In genomic region chr7:24904936-24905335, GRCm38 (mm10) we compare ENCODE assay signal across 9 mouse cellular contexts. TPM values are rescaled to one million over a fixed set of nuclear protein-coding genes. Genes with fewer than 3 reads are reported as not detected.
A peak's percentile ranks its signal among the peaks of the same experiment; 100 is the strongest.
DNase-seq lines count a peak whose midpoint lies in the region; ATAC-seq and TF ChIP-seq lines count a peak whose summit lies in the region.
"Had no signal": no experiment of that assay in that cellular context is flagged by ENCODE, and none has a peak within 500 bp of the region (broad histone marks: within the 10 kb centered on the region; RNA-seq: fewer than 3 reads in every experiment).

No protein-coding gene starts in this region.

- peak overlapping the region; percentile 85 for H3K9ac ChIP-seq in MEL (ENCODE audit: control insufficient read depth, low read depth, low read length, poor library complexity, severe bottlenecking)
- peak overlapping the region; percentile 84 for H3K9ac ChIP-seq in heart, embryonic 14.5 days (ENCODE audit: low read length)

- TF ChIP-seq RAD21 in MEL (IDR thresholded peaks at IDR 0.05; ENCODE audit: low read depth, low read length): peak; percentile 43

- H3K36me3 ChIP-seq in MEL (ENCODE audit: control insufficient read depth in 1 of 2, insufficient read depth in 2 of 2, low read length in 2 of 2): peaks cover 0 to 23% of the 10 kb centered on the region in 2 experiments
- peaks cover 23% of the 10 kb centered on the region for H3K36me3 ChIP-seq in heart, embryonic 14.5 days (ENCODE audit: control insufficient read depth, insufficient read depth, low read length)

- TF ChIP-seq POLR2A in MEL (IDR thresholded peaks at IDR 0.05; ENCODE audit: control insufficient read depth in 1 of 2, insufficient read depth in 1 of 2, low read depth in 1 of 2, low read length in 2 of 2, poor library complexity in 1 of 2): no peak

- peaks cover 0 to 37% of the 10 kb centered on the region in 2 experiments; a peak in 2 of 4 replicates for H3K4me1 ChIP-seq in MEL (ENCODE audit: control insufficient read depth in 1 of 2, insufficient read depth in 2 of 2, low read length in 2 of 2)
- peaks cover 14 to 40% of the 10 kb centered on the region in 2 experiments; a peak in 3 of 4 replicates for H3K4me1 ChIP-seq in heart, embryonic 14.5 days (ENCODE audit: control insufficient read depth in 2 of 2, insufficient read depth in 2 of 2, low read length in 2 of 2)

- peak; percentile 51 to 73 (median 70); a peak in 5 of 6 replicates for TF ChIP-seq CTCF in MEL (IDR thresholded peaks at IDR 0.05 in 2 of 3, conservative IDR thresholded peaks at IDR 0.05 in 1 of 3; ENCODE audit: control insufficient read depth in 1 of 3, insufficient read depth in 1 of 3, low read depth in 2 of 3, low read length in 3 of 3, poor library complexity in 1 of 3, severe bottlenecking in 1 of 3)

- no peaks in the 10 kb centered on the region for H3K27me3 ChIP-seq in MEL (ENCODE audit: control insufficient read depth in 1 of 2, insufficient read depth in 2 of 2, low read length in 2 of 2)
- no peaks in the 10 kb centered on the region for H3K27me3 ChIP-seq in heart, embryonic 14.5 days (ENCODE audit: control insufficient read depth, insufficient read depth, low read length)

- WGBS in heart, embryonic 14.5 days: 7% methylated on average over 3 of the region's 3 CpGs

- no peaks in the 10 kb centered on the region for H3K9me3 ChIP-seq in MEL (replicated peaks; ENCODE audit: insufficient read depth, low read length)
- H3K9me3 ChIP-seq in heart, embryonic 14.5 days (ENCODE audit: control insufficient read depth, low read length): no peaks in the 10 kb centered on the region

- peak; percentile 36; the same call in 1 of the 2 replicates for ATAC-seq in common myeloid progenitor, adult 5-6 weeks (replicated peaks; ENCODE audit: low read depth, poor library complexity, severe bottlenecking)
- ATAC-seq in heart, embryonic 14.5 days (ENCODE audit: insufficient number of reproducible peaks, insufficient read depth, low FRiP score, low read depth): peak; percentile 25; the same call in 1 of the 2 replicates

- H3K4me2 ChIP-seq in heart, embryonic 14.5 days (ENCODE audit: low read length): peak overlapping the region; percentile 80

- peak overlapping the region; percentile 79 to 92 for H3K4me3 ChIP-seq in MEL (ENCODE audit: control insufficient read depth in 1 of 2, insufficient read depth in 1 of 2, low read depth in 2 of 2, low read length in 2 of 2)
- peak overlapping the region; percentile 75 to 91; a peak in 3 of 4 replicates for H3K4me3 ChIP-seq in heart, embryonic 14.5 days (ENCODE audit: control insufficient read depth in 1 of 2, insufficient read depth in 1 of 2, low read depth in 1 of 2, low read length in 2 of 2)

- no peak overlapping the region; the same call in 1 of the 2 replicates for H3K27ac ChIP-seq in MEL (ENCODE audit: control insufficient read depth, low read depth, low read length)
- peak overlapping the region in 1 of 2 experiments; percentile 48; a peak in 1 of 4 replicates for H3K27ac ChIP-seq in heart, embryonic 14.5 days (replicated peaks in 1 of 2; ENCODE audit: control insufficient read depth in 1 of 2, insufficient read depth in 1 of 2, low read depth in 2 of 2, low read length in 2 of 2)

- peaks cover 28% of the 10 kb centered on the region for H3K79me2 ChIP-seq in MEL (ENCODE audit: control insufficient read depth, insufficient read depth, low read length, poor library complexity)

- TF ChIP-seq EP300 in MEL (IDR thresholded peaks at IDR 0.05; ENCODE audit: low read depth in 1 of 2, low read length in 2 of 2): 0 out of 4 replicates have a peak, but pooled peaks of 1 of the 2 experiments have one; percentile 8

- DNase-seq in 3T3-L1 (ENCODE audit: low read depth, low spot score): peak; percentile 83
- DNase-seq in MEL (ENCODE audit: low read depth, low spot score): peak; percentile 83
- peak; percentile 74 to 80 for DNase-seq in kidney, postnatal 25 days
- DNase-seq in lung, postnatal 4 days: peak; percentile 67 to 81
- peak; percentile 55 for DNase-seq in right cerebral cortex, postnatal 14 days
- no peak for DNase-seq in layer of hippocampus, postnatal 14 days (ENCODE audit: low spot score in 2 of 2)

TF ChIP-seq in MEL, 35 proteins besides CTCF, POLR2A, EP300 and RAD21:
- peak; percentile 70; the same call in 1 of the 2 replicates for TF ChIP-seq SIN3A (IDR thresholded peaks at IDR 0.05; ENCODE audit: low read length)
- no peak for TF ChIP-seq GABPA (IDR thresholded peaks at IDR 0.05; ENCODE audit: low read depth, low read length)
- no peak for TF ChIP-seq MXI1 (IDR thresholded peaks at IDR 0.05; ENCODE audit: low read depth, low read length)
- TF ChIP-seq MAZ (IDR thresholded peaks at IDR 0.05; ENCODE audit: low read depth, low read length): peak; percentile 37; the same call in 1 of the 2 replicates
- no peak for TF ChIP-seq MAFK (IDR thresholded peaks at IDR 0.05; ENCODE audit: borderline replicate concordance, low read depth, low read length)
- no peak for TF ChIP-seq E2F4 (IDR thresholded peaks at IDR 0.05; ENCODE audit: borderline replicate concordance, low read depth, low read length)
- 0 out of 2 replicates have a peak, but pooled peaks have one; percentile 15 for TF ChIP-seq MYC (IDR thresholded peaks at IDR 0.05; ENCODE audit: low read depth, low read length)
- peak; percentile 76 for TF ChIP-seq SMC3 (IDR thresholded peaks at IDR 0.05; ENCODE audit: low read depth, low read length)
- peak; percentile 26; the same call in 1 of the 2 replicates for TF ChIP-seq ZC3H11A (IDR thresholded peaks at IDR 0.05; ENCODE audit: low read depth, low read length)
TF ChIP-seq in MEL: peak in this region for 5.

RNA-seq across cellular contexts. Expression of gene Arhgef1, which starts 2.2 kb away (rescaled TPM):
- 43.7 and 53.3 TPM in 2 replicates for total RNA-seq in MEL (2012; rRNA removed)
- 100 to 1,000 TPM in 1 of 2 experiments, not detected in 1; 163 TPM for polyA plus RNA-seq in MEL (2012; ENCODE audit: insufficient read depth in 1 of 2, insufficient read length in 2 of 2, low read depth in 1 of 2, low replicate concordance in 2 of 2, missing spikeins in 1 of 2)
- total RNA-seq in common myeloid progenitor, adult 5-6 weeks (2017): 43.2 and 54.1 TPM in 2 replicates
- 58.4 and 63.3 TPM in 2 replicates for polyA plus RNA-seq in heart, embryonic 14.5 days (2014; fragmentation: Nextera tagmentation; extraction: Ambion mirVana)
- 10 to 100 TPM; 78.2 to 82.2 TPM for total RNA-seq in layer of hippocampus, postnatal 14 days (2021)

RNA-seq across cellular contexts. Expression of gene Cd79a, which starts 7.8 kb away (rescaled TPM):
- 0.13 and 0.23 TPM in 2 replicates for total RNA-seq in MEL (2012; rRNA removed)
- under 1 TPM in 1 of 2 experiments, not detected in 1; 0.61 TPM for polyA plus RNA-seq in MEL (2012; ENCODE audit: insufficient read depth in 1 of 2, insufficient read length in 2 of 2, low read depth in 1 of 2, low replicate concordance in 2 of 2, missing spikeins in 1 of 2)
- not detected in 2 replicates for total RNA-seq in common myeloid progenitor, adult 5-6 weeks (2017)
- polyA plus RNA-seq in heart, embryonic 14.5 days (2014; fragmentation: Nextera tagmentation; extraction: Ambion mirVana): not detected in 2 replicates
- total RNA-seq in layer of hippocampus, postnatal 14 days (2021): under 1 TPM; 0.37 to 0.43 TPM

RNA-seq across cellular contexts. Expression of gene Rps19, which starts 20.8 kb away (rescaled TPM):
- 3,168 and 3,580 TPM in 2 replicates for total RNA-seq in MEL (2012; rRNA removed)
- 1,000 to 10,000 TPM in 1 of 2 experiments, not detected in 1; 2,454 TPM for polyA plus RNA-seq in MEL (2012; ENCODE audit: insufficient read depth in 1 of 2, insufficient read length in 2 of 2, low read depth in 1 of 2, low replicate concordance in 2 of 2, missing spikeins in 1 of 2)
- total RNA-seq in common myeloid progenitor, adult 5-6 weeks (2017): 1,538 and 1,683 TPM in 2 replicates
- polyA plus RNA-seq in heart, embryonic 14.5 days (2014; fragmentation: Nextera tagmentation; extraction: Ambion mirVana): 1,418 and 1,656 TPM in 2 replicates
- total RNA-seq in layer of hippocampus, postnatal 14 days (2021): 100 to 1,000 TPM; 452 TPM

RNA-seq across cellular contexts. Expression of gene Dmrtc2, which starts 35.1 kb away (rescaled TPM):
- not detected in 2 replicates for total RNA-seq in MEL (2012; rRNA removed)
- not detected for polyA plus RNA-seq in MEL (2012; ENCODE audit: insufficient read depth in 1 of 2, insufficient read length in 2 of 2, low read depth in 1 of 2, low replicate concordance in 2 of 2, missing spikeins in 1 of 2)
- not detected in 2 replicates for total RNA-seq in common myeloid progenitor, adult 5-6 weeks (2017)
- not detected in 2 replicates for polyA plus RNA-seq in heart, embryonic 14.5 days (2014; fragmentation: Nextera tagmentation; extraction: Ambion mirVana)
- total RNA-seq in layer of hippocampus, postnatal 14 days (2021): not detected
- total RNA-seq: layer of hippocampus, adult 18-20 months had no signal

RNA-seq across cellular contexts. Expression of gene Lypd4, which starts 35.2 kb away (rescaled TPM):
- total RNA-seq in MEL (2012; rRNA removed): not detected in 2 replicates
- not detected for polyA plus RNA-seq in MEL (2012; ENCODE audit: insufficient read depth in 1 of 2, insufficient read length in 2 of 2, low read depth in 1 of 2, low replicate concordance in 2 of 2, missing spikeins in 1 of 2)
- not detected in 2 replicates for total RNA-seq in common myeloid progenitor, adult 5-6 weeks (2017)
- not detected in 2 replicates for polyA plus RNA-seq in heart, embryonic 14.5 days (2014; fragmentation: Nextera tagmentation; extraction: Ambion mirVana)
- not detected for total RNA-seq in layer of hippocampus, postnatal 14 days (2021)
- total RNA-seq: layer of hippocampus, adult 18-20 months had no signal

Comparison
In these comparisons a context has a peak if more than half of its experiments do, and no peak if none do; other contexts are left out.
1. DNase-seq: peak in 3T3-L1 (single experiment), MEL (single experiment), kidney, postnatal 25 days (2 of 2), lung, postnatal 4 days (2 of 2) and right cerebral cortex, postnatal 14 days (single experiment); none in layer of hippocampus, postnatal 14 days (0 of 2).